In genomic region chr7:25049295-25049930, GRCm38 (mm10) we compare ENCODE assay signal across 18 mouse cellular contexts. TPM values are rescaled to one million over a fixed set of nuclear protein-coding genes. Genes with fewer than 3 reads are reported as not detected.
A peak's percentile ranks its signal among the peaks of the same experiment; 100 is the strongest.
DNase-seq lines count a peak whose midpoint lies in the region; ATAC-seq and TF ChIP-seq lines count a peak whose summit lies in the region.
"Had no signal": no experiment of that assay in that cellular context is flagged by ENCODE, and none has a peak within 500 bp of the region (broad histone marks: within the 10 kb centered on the region; RNA-seq: fewer than 3 reads in every experiment).

No protein-coding gene starts in this region.

- H3K4me3 ChIP-seq in heart, embryonic 12.5 days: no peak overlapping the region
- no peak overlapping the region for H3K4me3 ChIP-seq in heart, adult 2 months
- no peak overlapping the region for H3K4me3 ChIP-seq in CH12.LX (replicated peaks in 1 of 3; ENCODE audit: low read depth in 2 of 3, low read length in 2 of 3, poor library complexity in 1 of 3)
- H3K4me3 ChIP-seq: embryonic facial prominence, embryonic 13.5 days; limb, embryonic 15.5 days; liver, embryonic 15.5 days; neural tube, embryonic 12.5 days had no signal

- no peak overlapping the region for H3K4me2 ChIP-seq in heart, embryonic 12.5 days
- peak overlapping the region; percentile 5; the same call in 1 of the 2 replicates for H3K4me2 ChIP-seq in CH12.LX (ENCODE audit: insufficient read depth, low read depth, poor library complexity, severe bottlenecking)
- H3K4me2 ChIP-seq: embryonic facial prominence, embryonic 13.5 days; heart, embryonic 11.5 days; hindbrain, embryonic 14.5 days; limb, embryonic 15.5 days; liver, embryonic 15.5 days; midbrain, embryonic 11.5 days; neural tube, embryonic 12.5 days had no signal

- H3K27me3 ChIP-seq in heart, embryonic 12.5 days (replicated peaks): no peaks in the 10 kb centered on the region
- H3K27me3 ChIP-seq in heart, adult 2 months (ENCODE audit: control insufficient read depth, insufficient read depth, low read length): no peaks in the 10 kb centered on the region
- peaks cover 3% of the 10 kb centered on the region for H3K27me3 ChIP-seq in CH12.LX (replicated peaks)
- H3K27me3 ChIP-seq: embryonic facial prominence, embryonic 13.5 days; limb, embryonic 15.5 days; liver, embryonic 15.5 days; neural tube, embryonic 12.5 days; Patski had no signal

- H3K79me2 ChIP-seq in heart, adult 2 months (replicated peaks; ENCODE audit: control insufficient read depth, insufficient read depth, low read length): no peaks in the 10 kb centered on the region
- no peaks in the 10 kb centered on the region for H3K79me2 ChIP-seq in CH12.LX (replicated peaks; ENCODE audit: control insufficient read depth, extremely low read depth, insufficient read depth, poor library complexity, severe bottlenecking)

- intact Hi-C loops in heart, adult 2 months (cut with DNase I): no loop called here

- in situ Hi-C loops in CH12.LX (cut with MboI; ENCODE audit: low pct_ligation_motif_present, low pct_unique_long_range_greater_than_20kb, low sequenced_read_pairs): no loop called here

- ATAC-seq in heart, embryonic 12.5 days (ENCODE audit: insufficient number of reproducible peaks, low FRiP score): no peak
- ATAC-seq: Patski had no signal

- H3K9ac ChIP-seq in heart, embryonic 12.5 days: peak overlapping the region; percentile 5; the same call in 1 of the 2 replicates
- H3K9ac ChIP-seq in heart, adult 2 months (ENCODE audit: low read depth, low read length): no peak overlapping the region
- no peak overlapping the region for H3K9ac ChIP-seq in CH12.LX (ENCODE audit: insufficient read depth, low read depth)
- H3K9ac ChIP-seq: embryonic facial prominence, embryonic 13.5 days; hindbrain, embryonic 14.5 days; limb, embryonic 15.5 days; liver, embryonic 15.5 days; neural tube, embryonic 12.5 days had no signal

- no peaks in the 10 kb centered on the region for H3K9me3 ChIP-seq in heart, embryonic 12.5 days (replicated peaks)
- no peaks in the 10 kb centered on the region for H3K9me3 ChIP-seq in CH12.LX (replicated peaks; ENCODE audit: low read length)
- H3K9me3 ChIP-seq: embryonic facial prominence, embryonic 13.5 days; limb, embryonic 15.5 days; liver, embryonic 15.5 days; neural tube, embryonic 12.5 days had no signal

- dilution Hi-C loops in CH12.LX (cut with MboI; ENCODE audit: extremely low pct_ligation_motif_present, extremely low pct_unique_long_range_greater_than_20kb, low sequenced_read_pairs): no loop called here

- DNase-seq in heart, adult 2 months: no peak
- DNase-seq in left cerebral cortex, adult 9 months (ENCODE audit: low spot score in 2 of 2): peak; percentile 55 to 70
- DNase-seq in left cerebral cortex, adult 18-20 months (ENCODE audit: low spot score in 2 of 2): no peak
- peak; percentile 67 for DNase-seq in CH12.LX (ENCODE audit: extremely low read depth)
- peak; percentile 80 for DNase-seq in brain, adult 2 months (ENCODE audit: low read depth, low spot score)
- no peak for DNase-seq in B cell, adult 2 months
- DNase-seq: adrenal gland, postnatal 10 days; gastrocnemius, postnatal 36 days; heart, postnatal 36 days had no signal

- 63% methylated on average over 16 of the region's 16 CpGs for WGBS in heart, embryonic 12.5 days
- 69% methylated on average over 16 of the region's 16 CpGs for WGBS in heart, adult 2 months

- peaks cover 11% of the 10 kb centered on the region for H3K4me1 ChIP-seq in heart, embryonic 12.5 days (replicated peaks)
- no peaks in the 10 kb centered on the region for H3K4me1 ChIP-seq in heart, adult 2 months (ENCODE audit: control insufficient read depth, insufficient read depth, low read length)
- H3K4me1 ChIP-seq in CH12.LX (ENCODE audit: control insufficient read depth in 1 of 2, insufficient read depth in 2 of 2): peaks cover 6 to 17% of the 10 kb centered on the region in 2 experiments; a peak in 3 of 4 replicates
- H3K4me1 ChIP-seq: embryonic facial prominence, embryonic 13.5 days; limb, embryonic 15.5 days; liver, embryonic 15.5 days; neural tube, embryonic 12.5 days had no signal

- H3K36me3 ChIP-seq in heart, embryonic 12.5 days: peaks cover 82% of the 10 kb centered on the region
- H3K36me3 ChIP-seq in heart, adult 2 months (ENCODE audit: control insufficient read depth, insufficient read depth, low read length): no peaks in the 10 kb centered on the region
- H3K36me3 ChIP-seq in CH12.LX (replicated peaks in 1 of 2; ENCODE audit: control insufficient read depth in 1 of 2, insufficient read depth in 1 of 2, low read length in 1 of 2): peaks cover 0 to 4% of the 10 kb centered on the region in 2 experiments
- H3K36me3 ChIP-seq: liver, embryonic 15.5 days had no signal

- no peak for TF ChIP-seq RAD21 in CH12.LX (IDR thresholded peaks at IDR 0.05; ENCODE audit: low read depth, low read length)

- H3K27ac ChIP-seq in heart, embryonic 12.5 days (ENCODE audit: poor library complexity, severe bottlenecking): no peak overlapping the region
- no peak overlapping the region for H3K27ac ChIP-seq in heart, adult 2 months
- H3K27ac ChIP-seq in CH12.LX (ENCODE audit: insufficient read depth, low read depth): no peak overlapping the region
- H3K27ac ChIP-seq: embryonic facial prominence, embryonic 13.5 days; hindbrain, embryonic 14.5 days; limb, embryonic 15.5 days; liver, embryonic 15.5 days; neural tube, embryonic 12.5 days had no signal

- no peak for TF ChIP-seq POLR2A in heart, adult 2 months (IDR thresholded peaks at IDR 0.05; ENCODE audit: insufficient read depth, low read depth, low read length)
- no peak for TF ChIP-seq POLR2A in CH12.LX (IDR thresholded peaks at IDR 0.05; ENCODE audit: low read depth, low read length)

- no peak for TF ChIP-seq CTCF in heart, adult 2 months (IDR thresholded peaks at IDR 0.05)
- no peak for TF ChIP-seq CTCF in CH12.LX (conservative IDR thresholded peaks at IDR 0.05 in 1 of 2, IDR thresholded peaks at IDR 0.05 in 1 of 2; ENCODE audit: low read depth in 2 of 2, low read length in 2 of 2)

- no peak for TF ChIP-seq EP300 in heart, adult 2 months (IDR thresholded peaks at IDR 0.05; ENCODE audit: insufficient read depth, low read depth, low read length)
- no peak for TF ChIP-seq EP300 in CH12.LX (IDR thresholded peaks at IDR 0.05; ENCODE audit: low read length)

TF ChIP-seq in CH12.LX, 34 proteins besides CTCF, POLR2A, EP300 and RAD21:
- TF ChIP-seq NRF1 (IDR thresholded peaks at IDR 0.05; ENCODE audit: low read depth, low read length) (no peak), MEF2A (IDR thresholded peaks at IDR 0.05; ENCODE audit: borderline replicate concordance, low read depth, low read length) (no peak), MAFK (IDR thresholded peaks at IDR 0.05; ENCODE audit: insufficient replicate concordance, low read length) (peak; percentile 65; the same call in 1 of the 2 replicates)

RNA-seq across cellular contexts. Expression of gene Grik5, which starts 22.7 kb away (rescaled TPM):
- 7.7 and 7.9 TPM in 2 replicates for polyA plus RNA-seq in heart, embryonic 12.5 days (2016; fragmentation: Nextera tagmentation; extraction: Ambion mirVana)
- 1 to 10 TPM; 4.5 to 4.6 TPM for total RNA-seq in heart, adult 2 months (2021)
- 10.3 and 12.1 TPM in 2 replicates for polyA plus RNA-seq in heart, adult 2 months (2012; rRNA removed)
- total RNA-seq in left cerebral cortex, adult 18-20 months (2021): 100 to 1,000 TPM; 176 TPM
- 0.88 and 2.1 TPM in 2 replicates for total RNA-seq in CH12.LX (2012; rRNA removed)
- 0.80 and 1.0 TPM in 2 replicates for total RNA-seq in CH12.LX (2014; rRNA removed)
- 1.5 and 2.0 TPM in 2 replicates for polyA plus RNA-seq in CH12.LX (2012; ENCODE audit: insufficient read length, low read depth)

RNA-seq across cellular contexts. Expression of gene Zfp574, which starts 23.0 kb away (rescaled TPM):
- polyA plus RNA-seq in heart, embryonic 12.5 days (2016; fragmentation: Nextera tagmentation; extraction: Ambion mirVana): 24.4 and 24.5 TPM in 2 replicates
- 10 to 100 TPM in 1 of 2 experiments, 1 to 10 TPM in 1; 9.2 to 10.3 TPM for total RNA-seq in heart, adult 2 months (2021)
- 11.8 and 12.6 TPM in 2 replicates for polyA plus RNA-seq in heart, adult 2 months (2012; rRNA removed)
- total RNA-seq in left cerebral cortex, adult 18-20 months (2021): 10 to 100 TPM; 34.9 TPM
- total RNA-seq in CH12.LX (2012; rRNA removed): 11.2 and 11.8 TPM in 2 replicates
- 2.8 and 3.4 TPM in 2 replicates for total RNA-seq in CH12.LX (2014; rRNA removed)
- polyA plus RNA-seq in CH12.LX (2012; ENCODE audit: insufficient read length, low read depth): 11.9 and 13.3 TPM in 2 replicates

RNA-seq across cellular contexts. Expression of gene Atp1a3, which starts 43.7 kb away (rescaled TPM):
- 2.9 and 3.8 TPM in 2 replicates for polyA plus RNA-seq in heart, embryonic 12.5 days (2016; fragmentation: Nextera tagmentation; extraction: Ambion mirVana)
- 1 to 10 TPM in 1 of 2 experiments, under 1 TPM in 1; 0.39 to 1.2 TPM for total RNA-seq in heart, adult 2 months (2021)
- polyA plus RNA-seq in heart, adult 2 months (2012; rRNA removed): 0.85 and 1.7 TPM in 2 replicates
- 1,000 to 10,000 TPM; 1,987 to 2,019 TPM for total RNA-seq in left cerebral cortex, adult 18-20 months (2021)
- total RNA-seq in CH12.LX (2012; rRNA removed): 0.08 and 0.17 TPM in 2 replicates
- total RNA-seq in CH12.LX (2014; rRNA removed): not detected in 2 replicates
- polyA plus RNA-seq in CH12.LX (2012; ENCODE audit: insufficient read length, low read depth): 0.15 and 0.24 TPM in 2 replicates

Comparison
In these comparisons a context has a peak if more than half of its experiments do, and no peak if none do; other contexts are left out.
1. DNase-seq: peak in left cerebral cortex, adult 9 months (2 of 2), CH12.LX (single experiment) and brain, adult 2 months (single experiment); none in heart, adult 2 months (0 of 2), left cerebral cortex, adult 18-20 months (0 of 2) and B cell, adult 2 months (0 of 2).
2. RNA of gene Grik5, which starts 22.7 kb away (total RNA-seq): 176 TPM in left cerebral cortex, adult 18-20 months; 4.5 to 4.6 TPM in heart, adult 2 months and 0.80 to 2.1 TPM in CH12.LX; every median in the first group is over 10 times any median in the second.
3. RNA of gene Atp1a3, which starts 43.7 kb away (total RNA-seq): 1,987 to 2,019 TPM in left cerebral cortex, adult 18-20 months; 0.39 to 1.2 TPM in heart, adult 2 months and 0.08 to 0.17 TPM in CH12.LX; every median in the first group is over 100 times any median in the second.